Mouse (Mus musculus) heart, postnatal 0 days (tissue): ENCODE results near the gene Mypop. TPM values are rescaled to one million over a fixed set of nuclear protein-coding genes. Genes with fewer than 3 reads are reported as not detected.

Experiments
- ATAC-seq: fragments of 200-750 bp; cut with Nextera tagmentation; 2 replicates; pipeline ENCODE4 v1.8.0; 2017; ENCODE audit warnings: low read depth, moderate number of reproducible peaks, moderate library complexity; ENCODE audit not compliant: insufficient read depth
- DNase-seq: peaks from one replicate; pipeline ENCODE4 v3.0.0-alpha.2; 2016; ENCODE audit warnings: low spot score
- H3K27ac ChIP-seq: fragments of 300-500 bp; sonication (generic); 2 replicates; pipeline ENCODE4 v1.5.1; 2014; ENCODE audit warnings: low read depth, mild to moderate bottlenecking
- H3K27me3 ChIP-seq: fragments of 300-500 bp; sonication (generic); 2 replicates; pipeline ENCODE4 v1.6.1; 2014; ENCODE audit warnings: low read length, mixed read lengths; ENCODE audit not compliant: control insufficient read depth, insufficient read depth
- H3K36me3 ChIP-seq: fragments of 300-500 bp; sonication (generic); replicated peaks from 2 replicates; pipeline ENCODE4 v1.6.1; 2014; ENCODE audit warnings: low read length, mixed read lengths; ENCODE audit not compliant: control insufficient read depth, insufficient read depth
- H3K4me1 ChIP-seq: fragments of 300-500 bp; sonication (generic); 2 replicates; pipeline ENCODE4 v1.6.1; 2014; ENCODE audit warnings: antibody characterized with exemption; ENCODE audit not compliant: control insufficient read depth, insufficient read depth
- H3K4me2 ChIP-seq: fragments of 300-500 bp; sonication (generic); 2 replicates; pipeline ENCODE4 v1.6.1; 2014; ENCODE audit warnings: low read depth, mild to moderate bottlenecking, low read length, moderate library complexity
- H3K4me3 ChIP-seq: fragments of 300-500 bp; sonication (generic); 2 replicates; pipeline ENCODE4 v1.5.1; 2014; ENCODE audit warnings: low read depth, low read length
- H3K9ac ChIP-seq: fragments of 300-500 bp; sonication (generic); replicated peaks from 2 replicates; pipeline ENCODE4 v1.6.1; 2014; ENCODE audit warnings: low read depth, low read length, mixed read lengths
- H3K9me3 ChIP-seq: fragments of 300-500 bp; sonication (generic); replicated peaks from 2 replicates; pipeline ENCODE4 v1.6.1; 2016; ENCODE audit warnings: low read length; ENCODE audit not compliant: control insufficient read depth
- CTCF ChIP-seq: IDR thresholded peaks from 2 replicates; pipeline ENCODE4 v1.5.1; 2016; ENCODE audit warnings: antibody characterized with exemption, control low read depth, low read depth
- EP300 ChIP-seq: IDR thresholded peaks from 2 replicates; pipeline ENCODE4 v1.6.1; 2016; ENCODE audit warnings: antibody characterized with exemption, low read depth
- WGBS: fragments of 180-500 bp; shearing (Covaris S2); extraction: QIAGEN DNeasy Blood & Tissue Kit; methylation state at CpG from one replicate; pipeline ENCODE4 v1.1.7; 2014; 5-methylcytosine and 5-hydroxymethylcytosine counted together
- polyA plus RNA-seq: library from polyadenylated mRNA; unstranded; fragments of >200 nt; fragmentation: Nextera tagmentation; extraction: Ambion mirVana; gene quantifications from 2 replicates; pipeline ENCODE4 v1.2.1, GENCODE M21; 2015
- total RNA-seq: library from RNA; depleted of rRNA; stranded (reverse); fragments of >200 nt; gene quantifications from 2 replicates; pipeline ENCODE4 v1.2.3, GENCODE M21; 2014; ENCODE audit warnings: low replicate concordance

The Mypop gene
- total and polyA plus RNA-seq, 2 experiments from 2014 or later = 0.34 to 0.79 TPM

DNA sequence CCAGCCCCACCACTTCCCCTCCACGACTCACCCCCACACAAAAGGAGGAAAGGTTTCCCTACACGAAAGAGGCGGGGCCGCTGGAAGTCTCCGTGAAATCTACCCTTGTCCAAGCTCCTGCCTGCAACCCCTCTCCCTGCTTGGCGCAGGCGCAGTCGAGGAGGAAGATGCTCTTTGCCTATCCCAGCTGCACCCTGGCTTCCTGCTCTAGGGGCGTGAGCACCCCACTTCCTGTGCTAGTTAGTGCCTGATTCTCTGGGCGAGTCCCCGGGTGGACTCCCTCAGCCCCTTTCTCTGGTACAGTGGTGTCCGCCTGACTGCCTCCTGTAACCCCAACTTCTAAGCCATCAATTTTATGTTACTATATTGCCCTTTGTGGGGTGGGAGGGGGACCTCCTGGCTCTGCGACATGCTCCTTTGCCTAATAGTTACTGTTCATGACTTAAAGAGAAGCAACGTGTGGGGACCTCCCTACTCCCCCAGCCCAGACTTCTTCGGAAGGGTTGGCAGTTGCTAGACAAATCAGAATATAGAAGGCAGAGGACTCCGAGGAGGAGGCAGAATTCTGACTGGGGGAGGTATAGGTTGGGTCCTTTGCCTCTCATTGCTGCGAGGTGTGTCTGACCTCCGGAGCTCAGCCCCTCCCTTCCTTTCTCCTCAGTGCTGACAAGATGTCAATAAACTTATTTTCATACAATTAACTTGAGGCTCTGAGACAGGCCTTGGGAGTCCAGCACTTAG is 10.2 kb downstream of the Mypop start:
- DNase-seq = no peak
- TF ChIP-seq EP300 (no peak), CTCF (no peak)
- H3K4me2 ChIP-seq = peak overlapping the region; percentile 74
- H3K27me3 ChIP-seq = no peaks in the 10 kb centered on the region
- 0 out of 2 replicates have a peak, but pooled peaks have one; percentile 10 for ATAC-seq
- peak overlapping the region; percentile 47 for H3K4me3 ChIP-seq
- H3K27ac ChIP-seq = peak overlapping the region; percentile 63
- H3K9ac ChIP-seq = peak overlapping the region; percentile 64
- 0 out of 2 replicates have a peak, but pooled peaks cover 12% of the 10 kb centered on the region for H3K36me3 ChIP-seq
- 25% methylated on average over 17 of the region's 18 CpGs for WGBS
- no peaks in the 10 kb centered on the region for H3K9me3 ChIP-seq
- peaks cover 14% of the 10 kb centered on the region for H3K4me1 ChIP-seq

DNA sequence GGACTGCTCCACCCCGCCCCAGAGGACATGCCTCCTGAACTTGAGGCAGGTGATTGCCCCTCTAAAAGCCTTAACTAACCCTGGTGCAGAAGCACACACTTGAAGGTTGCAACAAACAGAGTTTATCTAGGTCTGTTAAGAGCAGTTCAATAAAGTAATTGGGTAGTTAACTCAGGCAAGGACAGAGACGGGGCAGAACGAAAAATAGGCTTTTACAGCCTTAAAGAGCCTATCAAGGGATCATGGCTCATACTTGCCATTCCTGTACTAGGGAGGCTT is 10.7 kb downstream of the Mypop start:
- Histone ChIP-seq H3K9me3 (no peaks in the 10 kb centered on the region), H3K9ac (peak overlapping the region; percentile 64; the same call in 1 of the 2 replicates), H3K4me3 (peak overlapping the region; percentile 47; the same call in 1 of the 2 replicates), H3K4me2 (peak overlapping the region; percentile 74; the same call in 1 of the 2 replicates), H3K4me1 (peaks cover 14% of the 10 kb centered on the region), H3K36me3 (0 out of 2 replicates have a peak, but pooled peaks cover 10% of the 10 kb centered on the region), H3K27ac (peak overlapping the region; percentile 63; the same call in 1 of the 2 replicates), H3K27me3 (no peaks in the 10 kb centered on the region)
- ATAC-seq = no peak
- no peak for TF ChIP-seq EP300
- DNase-seq = no peak
- 66% methylated on average over 3 of the region's 3 CpGs for WGBS

DNA sequence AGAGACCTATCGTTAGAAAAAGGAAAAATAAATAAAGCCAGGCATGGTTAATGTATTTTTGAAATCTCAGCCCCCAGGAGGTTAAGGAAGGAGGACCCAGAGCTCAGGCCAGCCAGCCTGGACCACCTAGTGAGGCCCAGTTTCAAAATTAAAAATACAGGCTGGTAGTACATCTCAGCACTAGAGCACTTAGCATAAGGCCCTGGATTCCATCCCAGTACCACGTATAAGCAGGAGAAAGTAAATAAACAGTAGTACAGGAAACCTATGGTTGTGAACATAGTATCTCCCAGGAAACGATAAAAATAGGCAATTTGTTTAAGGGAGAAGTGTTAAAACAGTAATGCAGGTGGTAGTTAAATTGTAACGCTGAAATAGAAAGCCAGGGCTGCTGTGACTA is 11.1 kb downstream of the Mypop start:
- Histone ChIP-seq H3K27ac (peak overlapping the region; percentile 79; the same call in 1 of the 2 replicates), H3K4me2 (peak overlapping the region; percentile 69), H3K27me3 (no peaks in the 10 kb centered on the region), H3K4me3 (peak overlapping the region; percentile 43), H3K9ac (peak overlapping the region; percentile 67), H3K36me3 (0 out of 2 replicates have a peak, but pooled peaks cover 14% of the 10 kb centered on the region), H3K9me3 (no peaks in the 10 kb centered on the region), H3K4me1 (peaks cover 14% of the 10 kb centered on the region)
- 31% methylated on average over 4 of the region's 4 CpGs for WGBS
- no peak for ATAC-seq
- DNase-seq = no peak
- TF ChIP-seq CTCF (no peak), EP300 (no peak)

DNA sequence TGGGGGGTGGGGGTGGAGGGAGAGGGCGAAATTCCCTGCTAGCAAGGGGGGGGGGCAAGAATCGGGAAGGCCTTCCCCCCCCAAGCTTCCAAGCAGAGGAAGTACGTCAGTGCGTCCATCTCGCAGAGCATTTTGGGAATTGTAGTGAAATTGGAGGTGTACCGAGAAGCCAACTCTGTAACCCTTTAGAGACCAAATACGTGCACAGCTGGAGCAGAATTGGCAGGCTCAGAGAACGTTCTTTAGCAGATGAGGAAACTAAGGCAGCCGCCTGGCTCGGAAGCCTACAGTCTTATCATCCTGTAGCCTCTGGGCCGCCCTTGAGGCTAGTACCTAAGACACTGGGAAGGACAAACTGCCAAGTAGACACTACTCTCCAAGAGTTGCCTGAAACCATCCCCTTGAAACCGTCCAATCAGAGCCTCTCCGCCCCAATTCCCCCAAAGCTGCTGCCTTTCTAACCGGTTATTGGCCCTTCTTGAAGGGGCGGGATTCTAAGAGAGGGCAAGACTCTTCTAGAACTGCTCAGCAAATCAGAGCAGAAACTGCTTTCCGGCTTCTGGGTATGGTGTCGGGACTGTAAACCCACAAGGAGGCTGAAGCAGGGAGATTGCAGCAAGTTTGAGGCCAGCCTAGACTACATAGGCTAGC is 11.9 kb downstream of the Mypop start:
- Histone ChIP-seq H3K4me1 (peaks cover 14% of the 10 kb centered on the region), H3K27me3 (no peaks in the 10 kb centered on the region), H3K36me3 (0 out of 2 replicates have a peak, but pooled peaks cover 14% of the 10 kb centered on the region), H3K9me3 (no peaks in the 10 kb centered on the region), H3K9ac (peak overlapping the region; percentile 67), H3K27ac (peak overlapping the region; percentile 79), H3K4me2 (peak overlapping the region; percentile 69), H3K4me3 (peak overlapping the region; percentile 43)
- TF ChIP-seq EP300 (no peak), CTCF (no peak)
- ATAC-seq (peak; percentile 52), DNase-seq (peak; percentile 93)
- WGBS = 3% methylated on average over 17 of the region's 17 CpGs

DNA sequence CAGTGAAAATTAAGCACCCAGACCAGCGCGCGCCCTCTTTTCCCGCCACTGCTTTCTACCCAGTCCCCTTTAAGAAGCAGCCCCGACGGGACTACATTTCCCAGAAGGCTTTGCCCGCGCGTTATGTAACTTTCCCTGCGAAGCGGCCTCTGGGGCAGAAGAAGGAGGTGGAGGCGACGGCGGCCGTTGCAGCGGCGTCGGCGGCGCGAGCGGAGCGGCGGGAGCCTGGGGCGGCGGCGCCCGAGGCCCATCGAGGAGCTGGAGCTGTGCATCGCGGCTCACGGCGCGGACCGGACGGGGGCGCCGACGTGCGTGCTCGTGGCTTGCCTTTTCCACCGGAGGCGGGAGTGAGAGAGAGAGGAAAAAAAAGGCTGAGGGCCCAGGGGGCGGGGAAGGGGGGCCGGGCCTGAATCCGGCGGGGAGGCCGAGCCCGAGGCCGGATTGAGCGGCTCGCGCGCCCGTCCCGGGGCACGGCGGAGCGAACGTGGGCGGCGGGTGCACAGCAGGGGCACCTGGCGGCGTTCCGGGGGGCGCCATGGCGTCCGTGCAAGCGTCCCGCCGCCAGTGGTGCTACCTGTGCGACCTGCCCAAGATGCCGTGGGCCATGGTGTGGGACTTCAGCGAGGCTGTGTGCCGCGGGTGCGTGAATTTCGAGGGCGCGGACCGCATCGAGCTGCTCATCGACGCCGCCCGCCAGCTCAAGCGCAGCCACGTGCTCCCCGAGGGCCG is 13.0 kb downstream of the Mypop start, which contains the start of gene Irf2bp1:
Irf2bp1 (plus strand) TSS at position 143 of the 729 bp plus-strand sequence.
- Histone ChIP-seq H3K4me2 (peak within 1 kb of the TSS; percentile 91), H3K4me3 (peak within 1 kb of the TSS; percentile 75), H3K9ac (peak within 1 kb of the TSS; percentile 77), H3K27me3 (no peaks in the 10 kb centered on the region), H3K27ac (peak within 1 kb of the TSS; percentile 90), H3K9me3 (no peaks in the 10 kb centered on the region), H3K36me3 (0 out of 2 replicates have a peak, but pooled peaks cover 14% of the 10 kb centered on the region), H3K4me1 (peaks cover 14% of the 10 kb centered on the region)
- DNase-seq (peak; percentile 96), ATAC-seq (peak; percentile 78)
- TF ChIP-seq EP300 (no peak), CTCF (no peak)
- under 1% methylated on average over 69 of the region's 90 CpGs for WGBS
